Mouse (Mus musculus) lung, postnatal 0 days (tissue): ENCODE data around the gene Poc1a.

Source experiments
- CTCF ChIP-seq: IDR thresholded peaks from 2 replicates; pipeline ENCODE4 v1.5.1; 2016; ENCODE audit warnings: antibody characterized with exemption, mild to moderate bottlenecking
- EP300 ChIP-seq: IDR thresholded peaks from 2 replicates; pipeline ENCODE4 v1.6.1; 2016; ENCODE audit warnings: antibody characterized with exemption, mild to moderate bottlenecking, control low read depth

- TF ChIP-seq CTCF = 0 out of 2 replicates have a peak, but pooled peaks have one; percentile 2
- TF ChIP-seq EP300 = peak; percentile 75; the same call in 1 of the 2 replicates
These were observed at the start of gene Poc1a for GRCm38 (mm10) chr9:106280808-106281544.
